Mouse (Mus musculus) lung, postnatal 0 days (tissue): ENCODE results near the gene 4931414P19Rik.

Experiments used
- CTCF ChIP-seq: IDR thresholded peaks from 2 replicates; pipeline ENCODE4 v1.5.1; 2016; ENCODE audit warnings: antibody characterized with exemption, mild to moderate bottlenecking
- EP300 ChIP-seq: IDR thresholded peaks from 2 replicates; pipeline ENCODE4 v1.6.1; 2016; ENCODE audit warnings: antibody characterized with exemption, mild to moderate bottlenecking, control low read depth

GRCm38 (mm10) chr14:54624976-54625375, 19.2 kb upstream of the 4931414P19Rik start:
- TF ChIP-seq CTCF = no peak
- no peak for TF ChIP-seq EP300
